Mouse (Mus musculus): ENCODE data around the gene Rin3. TPM values are rescaled to one million over a fixed set of nuclear protein-coding genes. Genes with fewer than 3 reads are reported as not detected.
A peak's percentile ranks its signal among the peaks of the same experiment; 100 is the strongest.

Gene Rin3
- polyA plus RNA-seq, 1 experiment from 2014 or later = 2.9 TPM

DNA sequence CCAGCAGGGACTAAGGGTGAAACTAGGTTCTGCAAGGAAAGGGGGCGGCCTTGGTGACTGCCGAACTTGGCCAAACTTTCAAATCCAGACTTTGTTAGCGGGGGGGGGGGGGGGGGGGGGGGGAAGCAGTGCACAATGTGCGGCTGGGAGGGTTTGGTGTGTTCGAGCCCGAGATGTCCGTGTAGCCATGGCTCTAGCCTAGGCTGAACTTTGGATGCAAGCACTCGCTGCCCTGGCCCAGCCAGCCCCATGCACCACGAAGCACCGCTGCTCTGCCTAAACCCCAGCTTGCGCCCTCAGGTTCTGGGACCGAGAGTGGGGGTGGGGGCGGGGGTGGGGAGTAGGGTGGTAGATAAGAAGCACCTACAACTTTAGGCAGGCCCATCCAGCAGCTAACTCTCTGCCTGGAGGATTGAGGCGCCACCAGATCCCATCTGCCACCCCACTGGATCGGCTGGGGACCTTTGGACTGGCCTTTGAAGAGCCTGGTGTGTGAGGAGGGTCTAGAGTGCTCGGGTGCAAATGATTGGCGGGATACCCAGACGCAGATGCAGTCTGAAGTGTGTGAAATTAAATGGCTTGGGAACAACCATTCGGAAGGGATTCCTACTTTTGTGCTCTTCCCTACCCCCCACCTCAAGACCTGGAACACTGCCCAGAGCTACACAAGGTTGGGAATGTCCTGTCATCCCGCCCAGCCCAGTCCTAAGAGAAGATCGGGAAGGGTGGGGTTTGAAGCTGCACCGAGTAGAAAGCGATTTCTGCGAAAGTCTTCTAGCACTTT lies 827 bp downstream of the Rin3 start:
- Histone ChIP-seq H3K9ac (ENCODE audit: low read length) (peak overlapping the region; percentile 76), H3K4me3 (ENCODE audit: low read depth, low read length) (peak overlapping the region; percentile 64), H3K27me3 (ENCODE audit: control insufficient read depth, insufficient read depth, low read length) (no peaks in the 10 kb centered on the region), H3K4me1 (replicated peaks; ENCODE audit: control insufficient read depth, insufficient read depth) (peaks cover 14% of the 10 kb centered on the region), H3K36me3 (ENCODE audit: control insufficient read depth, insufficient read depth, low read length) (no peaks in the 10 kb centered on the region), H3K9me3 (ENCODE audit: control insufficient read depth, low read length) (no peaks in the 10 kb centered on the region), H3K27ac (replicated peaks) (peak overlapping the region; percentile 89), H3K4me2 (replicated peaks; ENCODE audit: low read depth) (peak overlapping the region; percentile 92)
- WGBS = 4% methylated on average over 20 of the region's 24 CpGs
- DNase-seq (ENCODE audit: low spot score) = no peak
- TF ChIP-seq EP300 (optimal IDR thresholded peaks at IDR 0.05) = no peak
- no peak for TF ChIP-seq CTCF (IDR thresholded peaks at IDR 0.05; ENCODE audit: low read depth)
- ATAC-seq (ENCODE audit: low FRiP score, low TSS enrichment) = peak; percentile 51

- H3K4me3 ChIP-seq (ENCODE audit: low read depth, low read length) = peak overlapping the region; percentile 64
- H3K27ac ChIP-seq (replicated peaks) = peak overlapping the region; percentile 77; the same call in 1 of the 2 replicates
- ATAC-seq (ENCODE audit: low FRiP score, low TSS enrichment) = peak; percentile 33; the same call in 1 of the 2 replicates
- H3K9ac ChIP-seq (ENCODE audit: low read length) = peak overlapping the region; percentile 76; the same call in 1 of the 2 replicates
- no peaks in the 10 kb centered on the region for H3K9me3 ChIP-seq (ENCODE audit: control insufficient read depth, low read length)
- DNase-seq (ENCODE audit: low spot score) = no peak
- H3K36me3 ChIP-seq (ENCODE audit: control insufficient read depth, insufficient read depth, low read length) = no peaks in the 10 kb centered on the region
- no peaks in the 10 kb centered on the region for H3K27me3 ChIP-seq (ENCODE audit: control insufficient read depth, insufficient read depth, low read length)
- 11% methylated on average over 9 of the region's 9 CpGs for WGBS
- H3K4me2 ChIP-seq (replicated peaks; ENCODE audit: low read depth) = peak overlapping the region; percentile 92
- no peak for TF ChIP-seq CTCF (IDR thresholded peaks at IDR 0.05; ENCODE audit: low read depth)
- no peak for TF ChIP-seq EP300 (optimal IDR thresholded peaks at IDR 0.05)
- H3K4me1 ChIP-seq (replicated peaks; ENCODE audit: control insufficient read depth, insufficient read depth) = peaks cover 14% of the 10 kb centered on the region
Measured at GRCm38 (mm10) chr12:102284267-102284610, 1.4 kb downstream of the Rin3 start.

DNA sequence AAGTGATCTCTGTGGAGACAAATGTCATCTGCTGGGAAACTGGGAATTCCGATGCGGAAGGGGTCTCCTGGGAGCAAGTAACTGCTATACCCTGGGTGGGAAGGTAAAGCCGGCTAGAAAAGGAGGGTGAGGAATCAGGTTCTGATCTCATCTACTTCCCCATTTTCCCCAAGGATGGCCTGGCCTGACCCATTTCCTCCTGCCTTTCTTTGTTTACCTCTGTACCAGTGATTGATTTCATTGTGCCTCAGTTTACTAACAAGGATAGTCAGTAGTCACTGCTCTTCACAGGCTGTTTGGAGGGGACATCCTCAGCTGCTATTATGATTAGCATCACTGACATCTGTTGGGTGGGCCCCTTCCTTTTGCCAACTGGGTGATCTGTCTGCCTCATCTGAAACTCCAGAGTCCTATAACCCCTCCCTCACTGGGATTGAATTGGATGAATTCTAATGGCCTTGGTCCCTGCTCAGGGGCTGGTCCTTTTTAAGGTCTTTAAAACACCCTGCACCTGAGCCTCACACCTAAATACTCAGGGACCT lies 1.8 kb downstream of the Rin3 start:
- no peak for DNase-seq (ENCODE audit: low spot score)
- H3K27me3 ChIP-seq (ENCODE audit: control insufficient read depth, insufficient read depth, low read length) = no peaks in the 10 kb centered on the region
- H3K4me1 ChIP-seq (replicated peaks; ENCODE audit: control insufficient read depth, insufficient read depth) = peaks cover 14% of the 10 kb centered on the region
- 0 out of 2 replicates have a peak overlapping the region, but pooled peaks have one; percentile 76 for H3K9ac ChIP-seq (ENCODE audit: low read length)
- H3K36me3 ChIP-seq (ENCODE audit: control insufficient read depth, insufficient read depth, low read length) = no peaks in the 10 kb centered on the region
- TF ChIP-seq CTCF (IDR thresholded peaks at IDR 0.05; ENCODE audit: low read depth) (no peak), EP300 (optimal IDR thresholded peaks at IDR 0.05) (no peak)
- no peaks in the 10 kb centered on the region for H3K9me3 ChIP-seq (ENCODE audit: control insufficient read depth, low read length)
- peak overlapping the region; percentile 49; the same call in 1 of the 2 replicates for H3K27ac ChIP-seq (replicated peaks)
- no peak for ATAC-seq (ENCODE audit: low FRiP score, low TSS enrichment)
- 27% methylated on average over 3 of the region's 3 CpGs for WGBS
- H3K4me2 ChIP-seq (replicated peaks; ENCODE audit: low read depth) = peak overlapping the region; percentile 92
- peak overlapping the region; percentile 64 for H3K4me3 ChIP-seq (ENCODE audit: low read depth, low read length)

GRCm38 (mm10) chr12:102285318-102285717 lies 2.5 kb downstream of the Rin3 start:
- WGBS = 64% methylated on average over 6 of the region's 6 CpGs
- Histone ChIP-seq H3K9me3 (ENCODE audit: control insufficient read depth, low read length) (no peaks in the 10 kb centered on the region), H3K9ac (ENCODE audit: low read length) (no peak overlapping the region), H3K27me3 (ENCODE audit: control insufficient read depth, insufficient read depth, low read length) (no peaks in the 10 kb centered on the region), H3K4me3 (ENCODE audit: low read depth, low read length) (no peak overlapping the region), H3K36me3 (ENCODE audit: control insufficient read depth, insufficient read depth, low read length) (no peaks in the 10 kb centered on the region), H3K27ac (replicated peaks) (peak overlapping the region; percentile 49; the same call in 1 of the 2 replicates), H3K4me2 (replicated peaks; ENCODE audit: low read depth) (peak overlapping the region; percentile 92), H3K4me1 (replicated peaks; ENCODE audit: control insufficient read depth, insufficient read depth) (peaks cover 14% of the 10 kb centered on the region)
- DNase-seq (ENCODE audit: low spot score) (no peak), ATAC-seq (ENCODE audit: low FRiP score, low TSS enrichment) (no peak)
- TF ChIP-seq CTCF (IDR thresholded peaks at IDR 0.05; ENCODE audit: low read depth) (no peak), EP300 (optimal IDR thresholded peaks at IDR 0.05) (no peak)

DNA sequence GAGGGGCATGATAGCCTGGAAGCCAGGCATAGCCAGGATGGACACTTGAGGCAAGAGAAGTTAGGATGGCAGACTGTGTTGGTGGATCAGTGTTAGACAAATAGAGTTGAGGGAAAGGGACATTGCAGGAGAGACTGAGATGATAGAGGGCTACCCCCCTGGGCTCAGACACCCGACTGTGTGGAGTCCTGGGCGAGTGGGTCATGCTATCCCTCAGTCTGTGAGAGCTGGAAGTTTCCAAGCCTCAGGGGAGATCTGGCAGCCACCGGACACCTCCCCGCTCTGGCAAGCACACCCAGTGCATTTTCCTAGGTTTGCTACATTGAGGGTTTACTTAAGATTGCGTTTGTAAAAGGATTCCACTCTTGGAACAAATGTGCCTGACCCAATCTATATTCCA lies 2.9 kb downstream of the Rin3 start:
- no peaks in the 10 kb centered on the region for H3K36me3 ChIP-seq (ENCODE audit: control insufficient read depth, insufficient read depth, low read length)
- peak overlapping the region; percentile 49; the same call in 1 of the 2 replicates for H3K27ac ChIP-seq (replicated peaks)
- TF ChIP-seq CTCF (IDR thresholded peaks at IDR 0.05; ENCODE audit: low read depth) = no peak
- no peak for TF ChIP-seq EP300 (optimal IDR thresholded peaks at IDR 0.05)
- no peaks in the 10 kb centered on the region for H3K9me3 ChIP-seq (ENCODE audit: control insufficient read depth, low read length)
- ATAC-seq (ENCODE audit: low FRiP score, low TSS enrichment) = no peak
- 46% methylated on average over 5 of the region's 5 CpGs for WGBS
- H3K4me1 ChIP-seq (replicated peaks; ENCODE audit: control insufficient read depth, insufficient read depth) = peaks cover 14% of the 10 kb centered on the region
- H3K4me2 ChIP-seq (replicated peaks; ENCODE audit: low read depth) = peak overlapping the region; percentile 17; the same call in 1 of the 2 replicates
- no peak for DNase-seq (ENCODE audit: low spot score)
- no peak overlapping the region for H3K9ac ChIP-seq (ENCODE audit: low read length)
- H3K27me3 ChIP-seq (ENCODE audit: control insufficient read depth, insufficient read depth, low read length) = no peaks in the 10 kb centered on the region
- H3K4me3 ChIP-seq (ENCODE audit: low read depth, low read length) = no peak overlapping the region
